Mouse (Mus musculus): ENCODE data around the gene Paqr5. TPM values are rescaled to one million over a fixed set of nuclear protein-coding genes. Genes with fewer than 3 reads are reported as not detected.
A peak's percentile ranks its signal among the peaks of the same experiment; 100 is the strongest.

The Paqr5 gene
- polyA plus RNA-seq (2015; fragmentation: Nextera tagmentation; extraction: Ambion mirVana) = 3.3 and 3.4 TPM in 2 replicates

DNA sequence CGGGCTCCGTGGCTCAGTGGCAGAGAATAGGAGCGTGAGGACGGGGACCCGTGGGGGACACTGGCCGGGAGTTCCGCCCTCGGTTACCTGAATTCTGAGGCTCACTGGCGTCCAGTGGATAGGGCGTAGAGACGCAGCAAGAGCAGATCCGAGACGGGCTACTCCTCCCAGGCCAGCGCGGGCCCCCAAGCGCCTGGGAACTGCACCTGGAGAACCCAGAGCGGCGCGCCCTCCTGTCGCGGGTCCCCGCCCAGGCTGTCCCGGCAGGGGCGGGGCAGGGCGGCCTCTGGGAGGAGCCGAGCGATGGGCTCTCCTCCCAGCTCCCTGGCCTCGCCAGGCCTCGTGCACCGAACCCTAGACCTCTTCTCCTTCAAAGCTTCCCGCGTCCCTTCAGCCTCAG is at the start of gene Paqr5:
TSS of gene Paqr5 (minus strand) at position 257 of the 400 bp plus-strand sequence.
- H3K27me3 ChIP-seq = peaks cover 19% of the 10 kb centered on the region
- peak within 1 kb of the TSS; percentile 35; the same call in 1 of the 2 replicates for H3K9ac ChIP-seq
- H3K36me3 ChIP-seq = no peaks in the 10 kb centered on the region
- no peaks in the 10 kb centered on the region for H3K9me3 ChIP-seq
- H3K4me1 ChIP-seq = peaks cover 14% of the 10 kb centered on the region
- 0% methylated on average over 29 of the region's 32 CpGs for WGBS
- peak within 1 kb of the TSS; percentile 48 for H3K4me3 ChIP-seq
- peak within 1 kb of the TSS; percentile 91 for H3K4me2 ChIP-seq
- ATAC-seq (ENCODE audit: borderline replicate concordance, extremely low read depth, low FRiP score, low TSS enrichment) = peak; percentile 76
- no peak within 1 kb of the TSS for H3K27ac ChIP-seq

GRCm38 (mm10) chr9:62062234-62062633 is 35.6 kb upstream of the Paqr5 start:
- Histone ChIP-seq H3K9me3 (no peaks in the 10 kb centered on the region), H3K9ac (no peak overlapping the region), H3K27ac (no peak overlapping the region), H3K27me3 (no peaks in the 10 kb centered on the region), H3K4me1 (no peaks in the 10 kb centered on the region), H3K36me3 (no peaks in the 10 kb centered on the region), H3K4me3 (no peak overlapping the region), H3K4me2 (no peak overlapping the region)
- 93% methylated on average over 3 of the region's 3 CpGs for WGBS
- ATAC-seq (ENCODE audit: borderline replicate concordance, extremely low read depth, low FRiP score, low TSS enrichment) = no peak

DNA sequence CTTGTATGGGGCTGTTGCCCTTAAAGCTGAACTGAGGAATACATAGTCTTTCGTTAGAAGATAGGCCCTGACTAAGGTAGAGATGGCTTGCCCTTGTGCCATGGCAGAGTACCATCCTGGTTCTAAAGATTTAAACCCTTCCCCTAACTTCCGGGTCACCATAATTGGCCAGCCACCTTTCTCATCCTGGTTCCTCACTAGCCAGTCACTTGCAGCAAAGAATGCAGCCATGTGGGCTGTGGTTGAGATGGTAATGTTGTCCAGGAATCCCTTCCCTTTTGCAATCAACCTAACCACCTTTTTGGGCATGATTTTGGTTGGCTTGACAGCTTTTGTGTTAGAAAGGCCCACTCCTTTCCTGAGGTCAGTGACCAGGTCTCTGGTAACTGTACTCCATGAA is 33.8 kb upstream of the Paqr5 start:
- no peaks in the 10 kb centered on the region for H3K9me3 ChIP-seq
- no peaks in the 10 kb centered on the region for H3K27me3 ChIP-seq
- no peaks in the 10 kb centered on the region for H3K4me1 ChIP-seq
- 92% methylated on average over 2 of the region's 2 CpGs for WGBS
- H3K4me3 ChIP-seq = no peak overlapping the region
- no peak overlapping the region for H3K4me2 ChIP-seq
- ATAC-seq (ENCODE audit: borderline replicate concordance, extremely low read depth, low FRiP score, low TSS enrichment) = no peak
- H3K9ac ChIP-seq = no peak overlapping the region
- no peaks in the 10 kb centered on the region for H3K36me3 ChIP-seq
- H3K27ac ChIP-seq = no peak overlapping the region

DNA sequence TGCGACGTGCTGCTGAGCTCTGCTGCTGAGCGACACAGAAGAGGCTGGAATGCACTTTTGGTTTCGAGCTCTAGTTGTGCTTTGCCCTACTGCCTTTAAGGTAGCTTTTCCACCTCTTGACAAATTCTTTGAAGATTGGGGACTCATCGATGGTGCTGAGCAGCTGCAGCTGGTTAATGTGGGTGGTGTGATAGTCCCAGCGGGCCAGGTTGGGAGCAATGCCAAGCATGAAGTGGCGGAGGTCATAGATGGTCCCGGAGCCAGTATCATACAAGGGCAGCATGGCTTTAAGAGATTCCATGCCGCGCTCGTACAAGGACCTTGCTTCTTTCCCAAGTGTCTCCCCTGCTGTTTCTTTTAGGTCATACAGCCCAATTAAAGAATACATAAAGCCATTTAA is 33.3 kb upstream of the Paqr5 start:
- ATAC-seq (ENCODE audit: borderline replicate concordance, extremely low read depth, low FRiP score, low TSS enrichment) = no peak
- Histone ChIP-seq H3K36me3 (no peaks in the 10 kb centered on the region), H3K4me3 (no peak overlapping the region), H3K27me3 (no peaks in the 10 kb centered on the region), H3K27ac (no peak overlapping the region), H3K4me2 (no peak overlapping the region), H3K9ac (no peak overlapping the region), H3K4me1 (no peaks in the 10 kb centered on the region), H3K9me3 (no peaks in the 10 kb centered on the region)
- 74% methylated on average over 11 of the region's 11 CpGs for WGBS

GRCm38 (mm10) chr9:62057881-62058506 is 31.3 kb upstream of the Paqr5 start:
- Histone ChIP-seq H3K27me3 (no peaks in the 10 kb centered on the region), H3K9me3 (no peaks in the 10 kb centered on the region), H3K4me1 (no peaks in the 10 kb centered on the region), H3K27ac (no peak overlapping the region), H3K9ac (no peak overlapping the region), H3K4me3 (no peak overlapping the region), H3K36me3 (no peaks in the 10 kb centered on the region), H3K4me2 (no peak overlapping the region)
- WGBS = 50% methylated on average over 7 of the region's 7 CpGs
- no peak for ATAC-seq (ENCODE audit: borderline replicate concordance, extremely low read depth, low FRiP score, low TSS enrichment)

DNA sequence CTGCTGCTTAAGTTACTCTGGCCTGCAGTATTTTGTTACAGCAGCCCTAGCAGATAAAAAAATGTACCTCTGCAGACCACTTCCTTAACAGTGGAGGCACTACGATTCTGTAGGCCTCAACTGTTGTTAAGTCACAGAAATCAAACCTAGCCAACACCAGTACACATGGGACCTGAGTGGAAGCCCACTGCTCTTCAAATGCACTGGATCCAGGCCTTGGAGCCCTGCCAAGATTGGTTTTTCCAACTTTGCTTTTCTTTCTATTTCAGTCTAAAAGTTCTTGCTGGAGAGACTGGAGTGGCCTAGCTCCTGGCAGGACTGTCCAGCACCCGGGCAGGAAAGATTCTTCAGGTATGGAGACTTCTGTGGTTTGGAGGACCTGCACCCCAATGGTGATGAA is 29.6 kb upstream of the Paqr5 start:
- H3K36me3 ChIP-seq = no peaks in the 10 kb centered on the region
- 68% methylated on average over 2 of the region's 2 CpGs for WGBS
- no peaks in the 10 kb centered on the region for H3K4me1 ChIP-seq
- no peak overlapping the region for H3K4me2 ChIP-seq
- H3K27ac ChIP-seq = no peak overlapping the region
- ATAC-seq (ENCODE audit: borderline replicate concordance, extremely low read depth, low FRiP score, low TSS enrichment) = no peak
- no peak overlapping the region for H3K9ac ChIP-seq
- no peak overlapping the region for H3K4me3 ChIP-seq
- no peaks in the 10 kb centered on the region for H3K9me3 ChIP-seq
- no peaks in the 10 kb centered on the region for H3K27me3 ChIP-seq

DNA sequence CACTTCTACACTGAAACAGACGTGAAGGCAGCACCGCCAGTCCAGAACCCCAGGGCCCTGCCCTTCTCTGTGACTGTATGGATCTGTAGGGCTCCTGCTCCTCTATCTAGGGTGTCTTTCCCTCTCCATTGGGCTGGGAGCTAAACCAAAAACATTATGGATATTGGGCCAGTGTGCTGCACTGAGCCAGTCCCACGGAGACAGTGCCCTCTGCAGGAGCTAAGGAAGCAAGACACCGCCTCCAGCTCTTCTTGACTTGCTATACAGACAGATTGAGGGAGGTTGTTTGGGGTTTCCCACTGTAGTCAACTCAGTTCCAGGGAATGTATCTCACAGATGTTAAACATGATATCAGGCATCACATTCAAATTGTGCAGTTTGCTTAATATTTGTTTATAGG is 24.1 kb upstream of the Paqr5 start:
- no peak for ATAC-seq (ENCODE audit: borderline replicate concordance, extremely low read depth, low FRiP score, low TSS enrichment)
- Histone ChIP-seq H3K9ac (no peak overlapping the region), H3K27ac (no peak overlapping the region)

DNA sequence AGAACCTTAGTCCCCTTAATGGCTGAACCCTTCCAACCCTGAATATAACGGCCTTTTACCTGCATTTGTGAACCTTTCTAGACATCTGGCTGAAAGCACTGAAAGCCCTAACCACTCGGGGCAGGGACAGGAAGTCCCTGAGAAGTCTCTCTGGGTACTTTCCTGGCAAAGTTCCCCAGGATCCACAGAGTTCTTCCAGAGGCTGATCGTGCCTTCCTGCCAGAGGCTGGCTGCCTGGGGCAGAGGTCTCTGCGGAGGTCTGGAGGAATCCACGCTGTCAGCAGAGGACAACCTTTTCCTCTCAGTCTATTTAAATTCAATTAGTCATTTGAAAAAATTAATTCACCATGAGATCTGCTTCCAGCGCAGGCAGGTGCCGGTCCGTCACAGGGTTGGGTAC is 22.5 kb upstream of the Paqr5 start:
- no peak overlapping the region for H3K9ac ChIP-seq
- no peak for ATAC-seq (ENCODE audit: borderline replicate concordance, extremely low read depth, low FRiP score, low TSS enrichment)
- no peaks in the 10 kb centered on the region for H3K27me3 ChIP-seq
- 65% methylated on average over 8 of the region's 8 CpGs for WGBS
- no peak overlapping the region for H3K4me2 ChIP-seq
- H3K4me3 ChIP-seq = no peak overlapping the region
- no peaks in the 10 kb centered on the region for H3K36me3 ChIP-seq
- no peaks in the 10 kb centered on the region for H3K9me3 ChIP-seq
- H3K27ac ChIP-seq = no peak overlapping the region
- H3K4me1 ChIP-seq = no peaks in the 10 kb centered on the region

More for the DNA sequence above, 24.1 kb upstream of the Paqr5 start:
- Histone ChIP-seq H3K4me3 (no peak overlapping the region), H3K9me3 (no peaks in the 10 kb centered on the region), H3K36me3 (no peaks in the 10 kb centered on the region), H3K27me3 (no peaks in the 10 kb centered on the region), H3K4me2 (no peak overlapping the region), H3K4me1 (no peaks in the 10 kb centered on the region)
- WGBS = 51% methylated on average over 4 of the region's 4 CpGs

DNA sequence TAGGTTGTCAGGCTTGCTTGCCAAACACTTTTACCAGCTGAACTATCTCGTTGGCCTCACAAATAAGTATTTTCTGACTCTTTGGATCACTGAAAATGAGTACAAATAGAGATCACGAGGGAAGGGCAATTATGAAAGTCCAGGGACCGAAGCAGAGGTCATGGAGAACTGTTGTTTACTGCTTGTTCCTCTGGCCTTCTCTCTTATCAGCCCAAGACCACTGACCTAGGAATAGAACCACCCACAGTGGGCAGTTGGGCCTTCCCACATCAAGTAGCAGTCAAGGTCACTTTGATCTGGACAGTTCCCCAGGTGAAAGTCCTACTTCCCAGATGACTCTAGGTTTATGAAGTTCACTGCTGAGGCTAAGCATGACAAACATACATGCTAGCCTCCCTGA is 15.5 kb upstream of the Paqr5 start:
- Histone ChIP-seq H3K4me3 (no peak overlapping the region), H3K4me2 (no peak overlapping the region), H3K9me3 (no peaks in the 10 kb centered on the region), H3K9ac (no peak overlapping the region), H3K27me3 (peaks cover 3% of the 10 kb centered on the region; the same call in 1 of the 2 replicates), H3K4me1 (no peaks in the 10 kb centered on the region), H3K27ac (no peak overlapping the region), H3K36me3 (no peaks in the 10 kb centered on the region)
- no peak for ATAC-seq (ENCODE audit: borderline replicate concordance, extremely low read depth, low FRiP score, low TSS enrichment)
- 69% methylated on average over 3 of the region's 3 CpGs for WGBS

DNA sequence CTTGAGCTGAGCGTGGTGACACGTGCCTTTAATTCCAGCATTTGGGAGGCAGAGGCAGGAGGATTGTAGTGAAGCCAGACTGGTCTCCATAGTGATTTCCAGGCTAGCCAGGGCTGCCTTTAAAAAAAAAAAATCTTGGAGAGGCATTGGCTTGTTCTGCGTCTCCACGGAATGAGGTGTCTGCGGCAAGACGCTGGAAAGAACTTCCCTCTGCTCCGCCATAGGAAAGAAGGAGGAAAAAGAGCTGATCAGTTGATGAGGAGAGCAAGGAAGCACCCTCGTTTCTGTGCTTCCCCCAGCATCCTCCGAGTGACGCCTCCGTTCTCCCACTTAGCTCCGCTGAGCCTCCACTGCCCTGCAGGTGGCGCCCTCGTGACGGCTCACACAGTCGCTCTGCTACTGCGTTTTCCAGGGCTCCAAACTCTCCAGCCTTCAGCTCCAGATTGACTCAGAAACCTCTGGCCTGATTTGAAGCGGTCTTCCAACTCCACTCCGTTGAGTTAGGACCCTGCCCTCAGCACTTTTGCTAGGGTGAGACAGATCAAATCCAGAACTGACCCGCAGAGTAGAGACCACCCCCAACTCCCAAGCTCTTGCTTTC is 13.5 kb upstream of the Paqr5 start:
- no peaks in the 10 kb centered on the region for H3K9me3 ChIP-seq
- peak overlapping the region; percentile 24 for H3K4me2 ChIP-seq
- H3K27me3 ChIP-seq = peaks cover 3% of the 10 kb centered on the region; the same call in 1 of the 2 replicates
- peak; percentile 59; the same call in 1 of the 2 replicates for ATAC-seq (ENCODE audit: borderline replicate concordance, extremely low read depth, low FRiP score, low TSS enrichment)
- no peaks in the 10 kb centered on the region for H3K4me1 ChIP-seq
- no peak overlapping the region for H3K27ac ChIP-seq
- WGBS = 9% methylated on average over 20 of the region's 20 CpGs
- H3K4me3 ChIP-seq = no peak overlapping the region
- no peak overlapping the region for H3K9ac ChIP-seq
- no peaks in the 10 kb centered on the region for H3K36me3 ChIP-seq

- Histone ChIP-seq H3K9me3 (no peaks in the 10 kb centered on the region), H3K27me3 (peaks cover 3% of the 10 kb centered on the region; the same call in 1 of the 2 replicates), H3K4me1 (no peaks in the 10 kb centered on the region), H3K36me3 (no peaks in the 10 kb centered on the region), H3K9ac (no peak overlapping the region), H3K4me3 (no peak overlapping the region), H3K4me2 (no peak overlapping the region), H3K27ac (no peak overlapping the region)
- no peak for ATAC-seq (ENCODE audit: borderline replicate concordance, extremely low read depth, low FRiP score, low TSS enrichment)
- WGBS = 81% methylated on average over 1 of the region's 1 CpGs
These were observed 9.2 kb upstream of the Paqr5 start for GRCm38 (mm10) chr9:62035806-62036205.

GRCm38 (mm10) chr9:62032206-62032605 is 5.5 kb upstream of the Paqr5 start:
- Histone ChIP-seq H3K36me3 (no peaks in the 10 kb centered on the region), H3K9me3 (no peaks in the 10 kb centered on the region), H3K9ac (no peak overlapping the region), H3K4me1 (peaks cover 2% of the 10 kb centered on the region; the same call in 1 of the 2 replicates), H3K4me3 (no peak overlapping the region), H3K4me2 (no peak overlapping the region), H3K27me3 (peaks cover 3% of the 10 kb centered on the region), H3K27ac (no peak overlapping the region)
- WGBS = 85% methylated on average over 3 of the region's 3 CpGs
- ATAC-seq (ENCODE audit: borderline replicate concordance, extremely low read depth, low FRiP score, low TSS enrichment) = no peak
